Mouse (Mus musculus): ENCODE results near the gene Gm17409. TPM values are rescaled to one million over a fixed set of nuclear protein-coding genes. Genes with fewer than 3 reads are reported as not detected.

The Gm17409 gene
- polyA plus RNA-seq, 1 experiment from 2014 or later, result not detected

DNA sequence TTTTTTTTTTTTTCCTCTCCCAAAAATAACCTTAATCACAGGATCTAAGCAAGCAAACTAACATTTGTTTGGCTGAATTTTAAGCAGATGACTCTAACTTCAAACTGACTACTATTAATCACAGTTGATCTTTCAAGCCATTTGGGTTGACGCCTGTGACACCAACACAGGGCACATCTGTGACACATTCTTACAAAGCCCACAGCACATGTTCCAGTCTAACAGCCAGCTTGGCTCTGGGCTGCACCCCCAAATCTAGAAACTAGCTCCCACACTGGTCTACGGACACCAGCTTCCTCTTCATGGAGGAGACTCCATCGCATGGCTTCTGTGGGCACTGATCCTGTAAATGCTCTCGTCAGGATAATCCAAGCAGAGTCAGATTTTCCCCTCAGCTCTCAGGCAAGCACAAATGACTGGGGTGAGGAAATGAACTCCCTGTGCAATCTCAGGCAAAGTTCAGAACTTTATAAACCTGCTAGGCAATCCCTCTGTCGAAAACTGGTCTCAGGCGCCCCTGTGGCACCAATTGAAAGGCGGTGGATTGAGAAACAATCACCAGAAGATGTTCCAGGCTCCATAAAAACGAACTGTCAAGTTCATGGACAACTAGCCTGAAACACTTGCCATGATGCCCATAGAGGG, 13.0 kb upstream of the Gm17409 start:
- Histone ChIP-seq H3K4me2 (no peak overlapping the region), H3K27me3 (no peaks in the 10 kb centered on the region), H3K36me3 (peaks cover 20% of the 10 kb centered on the region), H3K4me3 (replicated peaks) (no peak overlapping the region), H3K9ac (no peak overlapping the region), H3K9me3 (replicated peaks) (no peaks in the 10 kb centered on the region), H3K27ac (no peak overlapping the region), H3K4me1 (replicated peaks) (no peaks in the 10 kb centered on the region)
- WGBS (ENCODE audit: insufficient replicate concordance), result 69% methylated on average over 8 of the region's 8 CpGs
- DNase-seq, result no peak
- no peak for ATAC-seq (ENCODE audit: low read depth)

GRCm38 (mm10) chr2:58457488-58457865, 12.4 kb upstream of the Gm17409 start:
- no peaks in the 10 kb centered on the region for H3K9me3 ChIP-seq (replicated peaks)
- 84% methylated on average over 5 of the region's 5 CpGs for WGBS (ENCODE audit: insufficient replicate concordance)
- no peaks in the 10 kb centered on the region for H3K27me3 ChIP-seq
- ATAC-seq (ENCODE audit: low read depth) (no peak), DNase-seq (no peak)
- H3K36me3 ChIP-seq, result peaks cover 20% of the 10 kb centered on the region
- no peaks in the 10 kb centered on the region for H3K4me1 ChIP-seq (replicated peaks)
- H3K4me3 ChIP-seq (replicated peaks), result no peak overlapping the region
- H3K9ac ChIP-seq, result no peak overlapping the region
- no peak overlapping the region for H3K4me2 ChIP-seq
- H3K27ac ChIP-seq, result no peak overlapping the region

DNA sequence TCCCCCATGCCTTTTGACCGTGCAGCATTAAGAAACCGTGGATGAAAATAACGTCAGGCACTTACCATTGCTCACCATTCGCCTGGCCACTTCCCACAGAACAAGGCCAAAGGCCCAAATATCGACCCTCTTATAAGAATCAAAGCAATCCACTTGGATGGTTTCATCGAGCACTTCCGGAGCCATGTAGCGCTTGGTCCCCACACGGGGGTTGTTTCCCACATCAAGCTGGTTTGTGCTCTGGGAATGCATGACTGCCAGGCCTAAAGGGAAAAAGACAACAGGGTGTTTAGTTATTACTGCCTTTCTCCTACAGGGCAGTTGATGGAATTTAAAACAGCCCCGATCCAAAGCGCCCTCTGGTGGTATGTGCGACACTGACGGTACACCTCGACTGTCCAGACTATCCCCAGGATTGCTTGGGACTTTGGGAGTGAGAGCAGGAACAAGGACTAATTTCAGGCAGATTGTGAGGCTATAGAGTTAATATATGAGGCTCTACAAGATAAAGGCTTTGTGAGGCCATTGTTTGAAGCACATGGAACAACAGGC, 11.0 kb upstream of the Gm17409 start:
- no peaks in the 10 kb centered on the region for H3K9me3 ChIP-seq (replicated peaks)
- H3K27ac ChIP-seq, result no peak overlapping the region
- peaks cover 19% of the 10 kb centered on the region for H3K36me3 ChIP-seq
- no peak overlapping the region for H3K4me2 ChIP-seq
- H3K9ac ChIP-seq, result no peak overlapping the region
- ATAC-seq (ENCODE audit: low read depth), result no peak
- no peaks in the 10 kb centered on the region for H3K27me3 ChIP-seq
- H3K4me3 ChIP-seq (replicated peaks), result no peak overlapping the region
- no peaks in the 10 kb centered on the region for H3K4me1 ChIP-seq (replicated peaks)
- WGBS (ENCODE audit: insufficient replicate concordance), result 70% methylated on average over 14 of the region's 14 CpGs
- DNase-seq, result no peak

DNA sequence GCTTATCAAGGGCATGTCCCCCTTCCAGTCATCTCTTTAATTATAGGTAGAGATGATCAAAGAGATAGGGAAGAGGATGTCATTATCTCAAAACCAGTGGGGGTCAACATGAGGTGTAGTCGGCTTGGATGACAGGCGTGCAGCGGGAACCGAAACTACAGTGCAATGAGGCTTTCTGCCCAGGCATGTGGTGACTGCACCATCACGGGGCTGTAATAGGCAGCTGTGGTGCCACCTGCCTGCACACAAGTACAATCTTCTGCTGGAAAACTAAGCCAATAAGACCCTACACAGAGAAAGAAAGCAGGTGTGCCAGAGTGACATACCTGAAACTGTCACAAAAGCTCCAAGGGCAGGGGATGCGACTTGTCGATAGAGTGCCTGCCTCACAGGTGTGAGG, 374 bp downstream of the Gm17409 start:
- no peaks in the 10 kb centered on the region for H3K27me3 ChIP-seq
- no peaks in the 10 kb centered on the region for H3K9me3 ChIP-seq (replicated peaks)
- no peak overlapping the region for H3K4me3 ChIP-seq (replicated peaks)
- H3K4me1 ChIP-seq (replicated peaks), result no peaks in the 10 kb centered on the region
- no peak overlapping the region for H3K27ac ChIP-seq
- peaks cover 27% of the 10 kb centered on the region for H3K36me3 ChIP-seq
- no peak overlapping the region for H3K9ac ChIP-seq
- ATAC-seq (ENCODE audit: low read depth) (no peak), DNase-seq (no peak)
- WGBS (ENCODE audit: insufficient replicate concordance), result 76% methylated on average over 7 of the region's 7 CpGs
- no peak overlapping the region for H3K4me2 ChIP-seq

GRCm38 (mm10) chr2:58475578-58475977, 5.7 kb downstream of the Gm17409 start:
- H3K4me3 ChIP-seq (replicated peaks), result no peak overlapping the region
- no peak overlapping the region for H3K4me2 ChIP-seq
- no peaks in the 10 kb centered on the region for H3K4me1 ChIP-seq (replicated peaks)
- no peak for ATAC-seq (ENCODE audit: low read depth)
- H3K27ac ChIP-seq, result no peak overlapping the region
- no peaks in the 10 kb centered on the region for H3K27me3 ChIP-seq
- 78% methylated on average over 8 of the region's 8 CpGs for WGBS (ENCODE audit: insufficient replicate concordance)
- H3K9ac ChIP-seq, result no peak overlapping the region
- no peaks in the 10 kb centered on the region; the same call in 1 of the 2 replicates for H3K36me3 ChIP-seq
- DNase-seq, result no peak
- H3K9me3 ChIP-seq (replicated peaks), result no peaks in the 10 kb centered on the region

GRCm38 (mm10) chr2:58476956-58477715, 7.2 kb downstream of the Gm17409 start:
- ATAC-seq (ENCODE audit: low read depth), result no peak

GRCm38 (mm10) chr2:58478144-58478543, 8.2 kb downstream of the Gm17409 start:
- 79% methylated on average over 4 of the region's 4 CpGs for WGBS (ENCODE audit: insufficient replicate concordance)
- DNase-seq (no peak), ATAC-seq (ENCODE audit: low read depth) (no peak)
- no peaks in the 10 kb centered on the region; the same call in 1 of the 2 replicates for H3K36me3 ChIP-seq
- no peaks in the 10 kb centered on the region for H3K4me1 ChIP-seq (replicated peaks)
- no peak overlapping the region for H3K4me3 ChIP-seq (replicated peaks)
- H3K4me2 ChIP-seq, result no peak overlapping the region
- H3K27me3 ChIP-seq, result no peaks in the 10 kb centered on the region
- H3K9ac ChIP-seq, result no peak overlapping the region
- H3K27ac ChIP-seq, result no peak overlapping the region
- no peaks in the 10 kb centered on the region for H3K9me3 ChIP-seq (replicated peaks)

More at GRCm38 (mm10) chr2:58476956-58477715, 7.2 kb downstream of the Gm17409 start:
- WGBS (ENCODE audit: insufficient replicate concordance), result 52% methylated on average over 12 of the region's 12 CpGs
- Histone ChIP-seq H3K27ac (no peak overlapping the region), H3K9me3 (replicated peaks) (no peaks in the 10 kb centered on the region), H3K4me3 (replicated peaks) (no peak overlapping the region), H3K4me2 (no peak overlapping the region), H3K9ac (no peak overlapping the region), H3K27me3 (no peaks in the 10 kb centered on the region), H3K4me1 (replicated peaks) (no peaks in the 10 kb centered on the region), H3K36me3 (no peaks in the 10 kb centered on the region; the same call in 1 of the 2 replicates)
- peak; percentile 20 for DNase-seq

GRCm38 (mm10) chr2:58479536-58479935, 9.6 kb downstream of the Gm17409 start:
- H3K36me3 ChIP-seq, result no peaks in the 10 kb centered on the region; the same call in 1 of the 2 replicates
- no peak for DNase-seq
- no peak overlapping the region for H3K4me3 ChIP-seq (replicated peaks)
- no peak for ATAC-seq (ENCODE audit: low read depth)
- H3K4me2 ChIP-seq, result no peak overlapping the region
- no peaks in the 10 kb centered on the region for H3K27me3 ChIP-seq
- H3K9ac ChIP-seq, result no peak overlapping the region
- no peak overlapping the region for H3K27ac ChIP-seq
- H3K4me1 ChIP-seq (replicated peaks), result peaks cover 2% of the 10 kb centered on the region; the same call in 1 of the 2 replicates
- no peaks in the 10 kb centered on the region for H3K9me3 ChIP-seq (replicated peaks)
- 72% methylated on average over 10 of the region's 10 CpGs for whole genome bisulfite sequencing (ENCODE audit: insufficient replicate concordance)

DNA sequence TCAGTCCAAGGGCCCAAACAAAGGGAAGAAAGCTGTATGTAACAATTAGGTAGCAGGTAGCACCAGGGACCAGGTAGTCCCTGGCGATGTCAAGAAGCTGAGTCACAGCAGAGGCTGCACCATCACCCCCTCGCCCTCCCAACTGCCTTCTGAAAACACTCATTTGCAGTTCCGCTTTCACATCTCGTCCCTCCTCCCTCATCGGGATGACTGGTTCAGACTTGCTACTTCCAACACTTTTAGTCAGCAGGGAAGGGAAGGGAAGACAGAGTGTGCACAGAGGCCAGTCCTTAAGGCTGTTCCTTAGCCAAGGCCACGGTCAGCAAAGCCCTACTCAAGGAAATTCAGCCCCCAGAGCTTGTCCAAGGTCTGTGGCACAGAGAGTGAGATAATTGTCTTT, 10.8 kb downstream of the Gm17409 start:
- 45% methylated on average over 6 of the region's 6 CpGs for WGBS (ENCODE audit: insufficient replicate concordance)
- H3K27ac ChIP-seq, result no peak overlapping the region
- no peak for DNase-seq

GRCm38 (mm10) chr2:58481450-58482100, 11.7 kb downstream of the Gm17409 start:
- DNase-seq (no peak), ATAC-seq (ENCODE audit: low read depth) (no peak)
- Histone ChIP-seq H3K4me2 (no peak overlapping the region), H3K9me3 (replicated peaks) (no peaks in the 10 kb centered on the region), H3K9ac (no peak overlapping the region), H3K27me3 (no peaks in the 10 kb centered on the region), H3K27ac (no peak overlapping the region), H3K4me3 (replicated peaks) (no peak overlapping the region), H3K36me3 (no peaks in the 10 kb centered on the region; the same call in 1 of the 2 replicates), H3K4me1 (replicated peaks) (peaks cover 9% of the 10 kb centered on the region)
- WGBS (ENCODE audit: insufficient replicate concordance), result 76% methylated on average over 9 of the region's 9 CpGs

More for the DNA sequence above, 10.8 kb downstream of the Gm17409 start:
- H3K4me2 ChIP-seq, result no peak overlapping the region
- ATAC-seq (ENCODE audit: low read depth), result no peak
- no peaks in the 10 kb centered on the region; the same call in 1 of the 2 replicates for H3K36me3 ChIP-seq
- H3K4me1 ChIP-seq (replicated peaks), result peaks cover 9% of the 10 kb centered on the region
- no peaks in the 10 kb centered on the region for H3K9me3 ChIP-seq (replicated peaks)
- no peaks in the 10 kb centered on the region for H3K27me3 ChIP-seq
- no peak overlapping the region for H3K9ac ChIP-seq
- no peak overlapping the region for H3K4me3 ChIP-seq (replicated peaks)

GRCm38 (mm10) chr2:58484284-58484965, 14.5 kb downstream of the Gm17409 start:
- Histone ChIP-seq H3K27me3 (no peaks in the 10 kb centered on the region), H3K36me3 (no peaks in the 10 kb centered on the region; the same call in none of the 2 replicates), H3K4me2 (no peak overlapping the region), H3K9me3 (replicated peaks) (no peaks in the 10 kb centered on the region), H3K9ac (no peak overlapping the region), H3K4me1 (replicated peaks) (peaks cover 9% of the 10 kb centered on the region), H3K27ac (no peak overlapping the region), H3K4me3 (replicated peaks) (no peak overlapping the region)
- ATAC-seq (ENCODE audit: low read depth) (no peak), DNase-seq (no peak)
- WGBS (ENCODE audit: insufficient replicate concordance), result 51% methylated on average over 7 of the region's 7 CpGs
